In the genomic region with DNA sequence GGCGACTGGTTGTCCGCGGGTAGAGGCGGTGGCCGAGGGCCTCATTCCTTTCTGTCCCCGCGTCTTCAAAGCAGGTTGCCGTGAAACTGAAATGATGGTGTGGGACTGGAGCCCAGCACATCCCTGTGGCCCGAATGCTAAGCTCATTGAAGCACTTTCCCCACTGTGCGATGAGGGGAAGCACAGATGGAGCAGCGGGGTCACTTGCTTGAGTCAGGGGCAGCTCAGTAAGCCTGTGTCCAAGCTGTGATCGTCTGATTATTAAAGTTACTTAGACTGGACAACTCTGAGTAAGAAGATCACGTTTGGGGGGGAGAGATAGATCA, we compare ENCODE assay signal across 9 mouse cellular contexts. TPM values are rescaled to one million over a fixed set of nuclear protein-coding genes. Genes with fewer than 3 reads are reported as not detected.
DNase-seq lines count a peak whose midpoint lies in the region; ATAC-seq and TF ChIP-seq lines count a peak whose summit lies in the region.
"Had no signal": no experiment of that assay in that cellular context is flagged by ENCODE, and none has a peak within 500 bp of the region (broad histone marks: within the 10 kb centered on the region; RNA-seq: fewer than 3 reads in every experiment).

No protein-coding gene starts in this region.

- WGBS in kidney, embryonic 14.5 days: under 1% methylated on average over 13 of the region's 13 CpGs
- under 1% methylated on average over 13 of the region's 13 CpGs for WGBS in bone marrow, adult 2 months
- WGBS in hindbrain, embryonic 12.5 days: under 1% methylated on average over 13 of the region's 13 CpGs
- 0% methylated on average over 12 of the region's 13 CpGs for WGBS in midbrain, embryonic 12.5 days

- H3K27me3 ChIP-seq in kidney, embryonic 14.5 days (ENCODE audit: control insufficient read depth, insufficient read depth, low read length): no peaks in the 10 kb centered on the region
- H3K27me3 ChIP-seq in hindbrain, embryonic 12.5 days: no peaks in the 10 kb centered on the region
- no peaks in the 10 kb centered on the region; the same call in 1 of the 2 replicates for H3K27me3 ChIP-seq in midbrain, embryonic 12.5 days

- peak overlapping the region; percentile 88 for H3K4me2 ChIP-seq in kidney, embryonic 14.5 days (replicated peaks; ENCODE audit: low read depth, low read length)
- peak overlapping the region; percentile 90 for H3K4me2 ChIP-seq in hindbrain, embryonic 12.5 days (replicated peaks)
- H3K4me2 ChIP-seq in midbrain, embryonic 12.5 days (replicated peaks): peak overlapping the region; percentile 91

- no peak for TF ChIP-seq POLR2A in bone marrow, adult 2 months (IDR thresholded peaks at IDR 0.05; ENCODE audit: borderline replicate concordance, control insufficient read depth, low read depth, low read length)

- peak overlapping the region; percentile 56; the same call in 1 of the 2 replicates for H3K9ac ChIP-seq in kidney, embryonic 14.5 days (ENCODE audit: low read depth, low read length)
- H3K9ac ChIP-seq in hindbrain, embryonic 12.5 days: peak overlapping the region; percentile 66
- H3K9ac ChIP-seq in midbrain, embryonic 12.5 days (replicated peaks): peak overlapping the region; percentile 67

- peak overlapping the region; percentile 58 for H3K4me3 ChIP-seq in kidney, embryonic 14.5 days (ENCODE audit: low read length)
- peak overlapping the region; percentile 49 for H3K4me3 ChIP-seq in bone marrow, adult 2 months (replicated peaks; ENCODE audit: control insufficient read depth, low read depth, low read length)
- H3K4me3 ChIP-seq in hindbrain, embryonic 12.5 days: peak overlapping the region; percentile 60
- H3K4me3 ChIP-seq in midbrain, embryonic 12.5 days: peak overlapping the region; percentile 63

- no peak for ATAC-seq in kidney, embryonic 14.5 days (ENCODE audit: low FRiP score, low TSS enrichment)
- peak; percentile 49 for ATAC-seq in hindbrain, embryonic 12.5 days (ENCODE audit: low FRiP score)
- no peak; the same call in 1 of the 2 replicates for ATAC-seq in midbrain, embryonic 12.5 days (ENCODE audit: low FRiP score, low read depth)
- no peak for ATAC-seq in erythroid progenitor cell, adult 5-6 weeks (replicated peaks; ENCODE audit: low FRiP score, poor library complexity, severe bottlenecking)

- H3K9me3 ChIP-seq in kidney, embryonic 14.5 days (ENCODE audit: control insufficient read depth, low read length): no peaks in the 10 kb centered on the region
- H3K9me3 ChIP-seq in hindbrain, embryonic 12.5 days (replicated peaks): no peaks in the 10 kb centered on the region
- no peaks in the 10 kb centered on the region for H3K9me3 ChIP-seq in midbrain, embryonic 12.5 days

- no peak for DNase-seq in kidney, adult 18-20 months
- no peak for DNase-seq in layer of hippocampus, postnatal 14 days (ENCODE audit: low spot score in 2 of 2)
- DNase-seq in MN1 (ENCODE audit: low spot score): no peak

- no peak for TF ChIP-seq CTCF in bone marrow, adult 2 months (IDR thresholded peaks at IDR 0.05; ENCODE audit: control insufficient read depth, insufficient read depth, low read length)

- H3K36me3 ChIP-seq in kidney, embryonic 14.5 days (ENCODE audit: control insufficient read depth, insufficient read depth, low read length): peaks cover 13% of the 10 kb centered on the region; the same call in 1 of the 2 replicates
- peaks cover 9% of the 10 kb centered on the region; the same call in 1 of the 2 replicates for H3K36me3 ChIP-seq in hindbrain, embryonic 12.5 days
- H3K36me3 ChIP-seq in midbrain, embryonic 12.5 days: peaks cover 15% of the 10 kb centered on the region

- peaks cover 8% of the 10 kb centered on the region for H3K4me1 ChIP-seq in kidney, embryonic 14.5 days (ENCODE audit: control insufficient read depth, insufficient read depth, low read length)
- H3K4me1 ChIP-seq in bone marrow, adult 2 months (ENCODE audit: control insufficient read depth, insufficient read depth, low read length): peaks cover 11% of the 10 kb centered on the region
- peaks cover 25% of the 10 kb centered on the region for H3K4me1 ChIP-seq in hindbrain, embryonic 12.5 days
- peaks cover 32% of the 10 kb centered on the region for H3K4me1 ChIP-seq in midbrain, embryonic 12.5 days

- no peak overlapping the region for H3K27ac ChIP-seq in kidney, embryonic 14.5 days (ENCODE audit: low read depth, low read length)
- no peak overlapping the region for H3K27ac ChIP-seq in bone marrow, adult 2 months (ENCODE audit: control insufficient read depth, insufficient read depth, low read depth, low read length, poor library complexity)
- H3K27ac ChIP-seq in hindbrain, embryonic 12.5 days: peak overlapping the region; percentile 25; the same call in 1 of the 2 replicates
- H3K27ac ChIP-seq in midbrain, embryonic 12.5 days (replicated peaks): 0 out of 2 replicates have a peak overlapping the region, but pooled peaks have one; percentile 11

RNA-seq across cellular contexts. Expression of gene AI413582, which starts 0.3 kb away (rescaled TPM):
- 17.4 and 22.3 TPM in 2 replicates for polyA plus RNA-seq in kidney, embryonic 14.5 days (2014; fragmentation: Nextera tagmentation; extraction: Ambion mirVana)
- polyA plus RNA-seq in bone marrow, adult 2 months (2011; ENCODE audit: insufficient read depth, insufficient read length, low replicate concordance, missing spikeins): 17.7 and 22.0 TPM in 2 replicates
- polyA plus RNA-seq in hindbrain, embryonic 12.5 days (2016; fragmentation: Nextera tagmentation; extraction: Ambion mirVana): 19.8 and 21.9 TPM in 2 replicates
- polyA plus RNA-seq in midbrain, embryonic 12.5 days (2016; fragmentation: Nextera tagmentation; extraction: Ambion mirVana): 18.9 and 20.7 TPM in 2 replicates
- total RNA-seq in erythroid progenitor cell, adult 5-6 weeks (2015; ENCODE audit: low replicate concordance): 2.9 and 6.8 TPM in 2 replicates
- 3.1 and 14.1 TPM in 2 replicates for total RNA-seq in erythroid progenitor cell, adult 5-6 weeks (2017; ENCODE audit: low replicate concordance)
- total RNA-seq in layer of hippocampus, postnatal 14 days (2021): 10 to 100 TPM; 65.6 to 65.9 TPM

RNA-seq across cellular contexts. Expression of gene Hmga1, which starts 9.6 kb away (rescaled TPM):
- polyA plus RNA-seq in kidney, embryonic 14.5 days (2014; fragmentation: Nextera tagmentation; extraction: Ambion mirVana): 351 and 355 TPM in 2 replicates
- polyA plus RNA-seq in bone marrow, adult 2 months (2011; ENCODE audit: insufficient read depth, insufficient read length, low replicate concordance, missing spikeins): 38.0 and 99.4 TPM in 2 replicates
- polyA plus RNA-seq in hindbrain, embryonic 12.5 days (2016; fragmentation: Nextera tagmentation; extraction: Ambion mirVana): 161 and 162 TPM in 2 replicates
- polyA plus RNA-seq in midbrain, embryonic 12.5 days (2016; fragmentation: Nextera tagmentation; extraction: Ambion mirVana): 213 and 215 TPM in 2 replicates
- 40.7 and 57.7 TPM in 2 replicates for total RNA-seq in erythroid progenitor cell, adult 5-6 weeks (2015; ENCODE audit: low replicate concordance)
- 21.2 and 30.6 TPM in 2 replicates for total RNA-seq in erythroid progenitor cell, adult 5-6 weeks (2017; ENCODE audit: low replicate concordance)
- total RNA-seq in layer of hippocampus, postnatal 14 days (2021): 10 to 100 TPM; 31.3 to 32.7 TPM

RNA-seq across cellular contexts. Expression of gene Grm4, which starts 44.7 kb away (rescaled TPM):
- polyA plus RNA-seq in kidney, embryonic 14.5 days (2014; fragmentation: Nextera tagmentation; extraction: Ambion mirVana): 0.50 and 1.6 TPM in 2 replicates
- polyA plus RNA-seq in bone marrow, adult 2 months (2011; ENCODE audit: insufficient read depth, insufficient read length, low replicate concordance, missing spikeins): not detected in 2 replicates
- polyA plus RNA-seq in hindbrain, embryonic 12.5 days (2016; fragmentation: Nextera tagmentation; extraction: Ambion mirVana): 3.7 and 4.2 TPM in 2 replicates
- 4.2 and 5.7 TPM in 2 replicates for polyA plus RNA-seq in midbrain, embryonic 12.5 days (2016; fragmentation: Nextera tagmentation; extraction: Ambion mirVana)
- not detected in 2 replicates for total RNA-seq in erythroid progenitor cell, adult 5-6 weeks (2015; ENCODE audit: low replicate concordance)
- total RNA-seq in erythroid progenitor cell, adult 5-6 weeks (2017; ENCODE audit: low replicate concordance): not detected in 2 replicates
- total RNA-seq in layer of hippocampus, postnatal 14 days (2021): 10 to 100 TPM; 10.7 to 19.3 TPM
- total RNA-seq: hematopoietic stem cell, adult 5-6 weeks had no signal

RNA-seq across cellular contexts. Expression of gene Nudt3, which starts 57.4 kb away (rescaled TPM):
- polyA plus RNA-seq in kidney, embryonic 14.5 days (2014; fragmentation: Nextera tagmentation; extraction: Ambion mirVana): 32.2 and 74.9 TPM in 2 replicates
- polyA plus RNA-seq in bone marrow, adult 2 months (2011; ENCODE audit: insufficient read depth, insufficient read length, low replicate concordance, missing spikeins): 84.4 and 97.1 TPM in 2 replicates
- polyA plus RNA-seq in hindbrain, embryonic 12.5 days (2016; fragmentation: Nextera tagmentation; extraction: Ambion mirVana): 199 and 204 TPM in 2 replicates
- polyA plus RNA-seq in midbrain, embryonic 12.5 days (2016; fragmentation: Nextera tagmentation; extraction: Ambion mirVana): 189 and 196 TPM in 2 replicates
- 11.3 and 21.6 TPM in 2 replicates for total RNA-seq in erythroid progenitor cell, adult 5-6 weeks (2015; ENCODE audit: low replicate concordance)
- 20.7 and 43.1 TPM in 2 replicates for total RNA-seq in erythroid progenitor cell, adult 5-6 weeks (2017; ENCODE audit: low replicate concordance)
- 100 to 1,000 TPM; 487 to 502 TPM for total RNA-seq in layer of hippocampus, postnatal 14 days (2021)

Comparison
In these comparisons a context has a peak if more than half of its experiments do, and no peak if none do; other contexts are left out.
1. H3K27ac ChIP-seq: peak in hindbrain, embryonic 12.5 days (single experiment) and midbrain, embryonic 12.5 days (single experiment); none in kidney, embryonic 14.5 days (single experiment) and bone marrow, adult 2 months (single experiment).
2. Peak in every context shown above with its lines, with median percentiles within 50 percentile points of each other: H3K4me2 ChIP-seq, H3K4me3 ChIP-seq and H3K9ac ChIP-seq.